In the genomic region with DNA sequence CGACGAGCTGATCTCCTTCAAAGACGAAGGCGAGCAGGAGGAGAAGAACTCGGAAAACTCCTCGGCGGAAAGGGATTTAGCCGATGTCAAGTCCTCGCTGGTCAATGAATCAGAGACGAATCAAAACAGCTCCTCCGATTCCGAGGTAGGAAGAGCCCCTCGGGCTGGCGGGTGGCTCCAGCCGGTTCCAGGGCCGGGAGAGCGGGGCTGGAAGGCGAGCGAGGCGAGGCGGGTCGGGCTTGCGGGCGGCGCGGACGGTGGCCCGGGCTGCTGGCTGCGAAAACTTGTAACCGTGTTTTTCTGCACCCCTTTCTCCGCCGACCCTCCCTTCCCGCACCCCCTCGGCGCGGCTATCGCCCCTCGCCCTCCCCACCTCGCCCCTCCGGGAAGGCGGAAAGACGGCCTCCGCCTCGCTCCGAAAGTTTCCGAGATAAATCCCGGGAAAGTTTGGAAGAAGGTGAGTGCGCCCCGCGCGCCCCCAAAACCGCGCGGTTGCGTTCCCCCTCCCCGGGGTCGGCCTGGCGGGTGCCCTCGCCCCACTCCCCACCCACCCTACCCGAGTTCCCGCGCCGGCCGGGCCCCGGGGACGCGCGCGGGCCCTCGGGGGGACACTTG, we compare ENCODE assay signal across 8 mouse cellular contexts. TPM values are rescaled to one million over a fixed set of nuclear protein-coding genes. Genes with fewer than 3 reads are reported as not detected.
A peak's percentile ranks its signal among the peaks of the same experiment; 100 is the strongest.
DNase-seq lines count a peak whose midpoint lies in the region; ATAC-seq and TF ChIP-seq lines count a peak whose summit lies in the region.

No protein-coding gene starts in this region.

- intact Hi-C loops in left cerebral cortex, adult 2 months (cut with DNase I) = loop anchor here (2.0 to 5.0 kb wide), 3 partner anchors 135 to 320 kb away; no protein-coding TSS in a partner anchor

- no peak for TF ChIP-seq CTCF in left cerebral cortex, adult 2 months (IDR thresholded peaks at IDR 0.05)

- H3K4me3 ChIP-seq in left cerebral cortex, adult 2 months = peak overlapping the region; percentile 52
- H3K4me3 ChIP-seq in heart, embryonic 11.5 days (ENCODE audit: low read depth, low read length) = peak overlapping the region; percentile 94
- peak overlapping the region; percentile 86 for H3K4me3 ChIP-seq in kidney, embryonic 14.5 days (ENCODE audit: low read length)

- peaks cover 33% of the 10 kb centered on the region for H3K4me1 ChIP-seq in heart, embryonic 11.5 days (ENCODE audit: control insufficient read depth, insufficient read depth, low read length)
- H3K4me1 ChIP-seq in kidney, embryonic 14.5 days (ENCODE audit: control insufficient read depth, insufficient read depth, low read length) = peaks cover 27% of the 10 kb centered on the region

- no peaks in the 10 kb centered on the region for H3K9me3 ChIP-seq in heart, embryonic 11.5 days (replicated peaks; ENCODE audit: control insufficient read depth, low read length)
- no peaks in the 10 kb centered on the region for H3K9me3 ChIP-seq in kidney, embryonic 14.5 days (ENCODE audit: control insufficient read depth, low read length)

- peak overlapping the region; percentile 98 for H3K4me2 ChIP-seq in heart, embryonic 11.5 days
- H3K4me2 ChIP-seq in kidney, embryonic 14.5 days (replicated peaks; ENCODE audit: low read depth, low read length) = peak overlapping the region; percentile 91

- no peak for ATAC-seq in heart, embryonic 11.5 days (replicated peaks; ENCODE audit: insufficient number of reproducible peaks, low FRiP score, low TSS enrichment)
- ATAC-seq in kidney, embryonic 14.5 days (ENCODE audit: low FRiP score, low TSS enrichment) = no peak

- H3K9ac ChIP-seq in heart, embryonic 11.5 days (ENCODE audit: low read depth, low read length) = peak overlapping the region; percentile 93
- peak overlapping the region; percentile 98 for H3K9ac ChIP-seq in kidney, embryonic 14.5 days (ENCODE audit: low read depth, low read length)

- WGBS in heart, embryonic 11.5 days (ENCODE audit: insufficient replicate concordance) = under 1% methylated on average over 67 of the region's 70 CpGs
- WGBS in kidney, embryonic 14.5 days = under 1% methylated on average over 67 of the region's 70 CpGs

- no peaks in the 10 kb centered on the region for H3K27me3 ChIP-seq in heart, embryonic 11.5 days (ENCODE audit: control insufficient read depth, insufficient read depth, low read length)
- no peaks in the 10 kb centered on the region for H3K27me3 ChIP-seq in kidney, embryonic 14.5 days (ENCODE audit: control insufficient read depth, insufficient read depth, low read length)
- H3K27me3 ChIP-seq in splenic B cell, adult 2 months (ENCODE audit: control insufficient read depth, insufficient read depth, low read length, poor library complexity, severe bottlenecking) = peaks cover 2% of the 10 kb centered on the region

- peak overlapping the region; percentile 69 for H3K27ac ChIP-seq in left cerebral cortex, adult 2 months
- peak overlapping the region; percentile 93 for H3K27ac ChIP-seq in heart, embryonic 11.5 days (ENCODE audit: low read depth, low read length)
- H3K27ac ChIP-seq in kidney, embryonic 14.5 days (ENCODE audit: low read depth, low read length) = peak overlapping the region; percentile 99

- no peaks in the 10 kb centered on the region for H3K36me3 ChIP-seq in heart, embryonic 11.5 days (ENCODE audit: control insufficient read depth, insufficient read depth, low read length)
- H3K36me3 ChIP-seq in kidney, embryonic 14.5 days (ENCODE audit: control insufficient read depth, insufficient read depth, low read length) = no peaks in the 10 kb centered on the region
- H3K36me3 ChIP-seq in splenic B cell, adult 2 months (ENCODE audit: control insufficient read depth, insufficient read depth, low read length, poor library complexity, severe bottlenecking) = no peaks in the 10 kb centered on the region

- DNase-seq in left cerebral cortex, adult 2 months (ENCODE audit: extremely low spot score in 1 of 2, low spot score in 2 of 2) = peak in 1 of 2 experiments; percentile 19
- DNase-seq in left cerebral cortex, adult 8-10 months (ENCODE audit: low spot score in 2 of 2) = no peak
- peak; percentile 71 for DNase-seq in embryo, embryonic 10.5 days (ENCODE audit: low spot score)
- peak; percentile 39 for DNase-seq in lung, postnatal 36 days
- DNase-seq in splenic B cell, adult 2 months (ENCODE audit: low read depth, low spot score) = peak; percentile 39
- DNase-seq in layer of hippocampus, postnatal 25 days (ENCODE audit: extremely low spot score in 1 of 2, low spot score in 1 of 2) = no peak

RNA-seq across cellular contexts. Expression of a gene that starts 0.9 kb away (rescaled TPM):
- 1 to 10 TPM; 8.1 to 9.0 TPM for total RNA-seq in left cerebral cortex, adult 2 months (2021)
- total RNA-seq in left cerebral cortex, adult 8-10 months (2022) = 10 to 100 TPM in 3 of 4 experiments, 1 to 10 TPM in 1; 9.6 to 12.4 (median 11.5) TPM
- 67.1 and 82.0 TPM in 2 replicates for polyA plus RNA-seq in heart, embryonic 11.5 days (2014; fragmentation: Nextera tagmentation; extraction: Ambion mirVana)
- 65.8 and 80.8 TPM in 2 replicates for polyA plus RNA-seq in kidney, embryonic 14.5 days (2014; fragmentation: Nextera tagmentation; extraction: Ambion mirVana)
- total RNA-seq in layer of hippocampus, postnatal 25 days (2021) = 10 to 100 TPM; 12.1 to 13.4 TPM

Comparison
In these comparisons a context has a peak if more than half of its experiments do, and no peak if none do; other contexts are left out.
1. DNase-seq: peak in embryo, embryonic 10.5 days (single experiment), lung, postnatal 36 days (single experiment) and splenic B cell, adult 2 months (single experiment); none in left cerebral cortex, adult 8-10 months (0 of 2) and layer of hippocampus, postnatal 25 days (0 of 2).
2. Peak in every context shown above with its lines, with median percentiles within 50 percentile points of each other: H3K27ac ChIP-seq and H3K4me3 ChIP-seq.